ENCODE assay signal across 16 mouse cellular contexts in genomic region chr11:54626905-54627304, GRCm38 (mm10).
"Had no signal": no experiment of that assay in that cellular context is flagged by ENCODE, and none has a peak within 500 bp of the region (broad histone marks: within the 10 kb centered on the region; RNA-seq: fewer than 3 reads in every experiment).

No protein-coding gene starts in this region.

- H3K9ac ChIP-seq: limb, embryonic 12.5 days; liver, embryonic 15.5 days; lung, embryonic 14.5 days; midbrain, embryonic 12.5 days; neural tube, embryonic 15.5 days had no signal

- H3K4me1 ChIP-seq: limb, embryonic 12.5 days; liver, embryonic 15.5 days; midbrain, embryonic 12.5 days; neural tube, embryonic 15.5 days had no signal

- H3K4me3 ChIP-seq: layer of hippocampus, adult 2 months; limb, embryonic 12.5 days; liver, embryonic 15.5 days; megakaryocyte, embryonic 14.5 days; midbrain, embryonic 12.5 days; neural tube, embryonic 15.5 days had no signal

- DNase-seq: kidney, postnatal 10 days; kidney, postnatal 4 days; liver; lung, embryonic 14.5 days; lung, postnatal 10 days; lung, postnatal 4 days; right cerebral cortex, adult 18-20 months; right cerebral cortex, postnatal 25 days; thymus, postnatal 25 days had no signal

- H3K27ac ChIP-seq: limb, embryonic 12.5 days; liver, embryonic 15.5 days; midbrain, embryonic 12.5 days; neural tube, embryonic 15.5 days; stomach, postnatal 0 days had no signal

- H3K27me3 ChIP-seq: limb, embryonic 12.5 days; liver, embryonic 15.5 days; megakaryocyte, embryonic 14.5 days; midbrain, embryonic 12.5 days; neural tube, embryonic 15.5 days had no signal
